Mouse (Mus musculus): ENCODE measurements around the gene Dio3. TPM values are rescaled to one million over a fixed set of nuclear protein-coding genes. Genes with fewer than 3 reads are reported as not detected.
A peak's percentile ranks its signal among the peaks of the same experiment; 100 is the strongest.

The Dio3 gene
- polyA plus RNA-seq, 1 experiment from 2014 or later, result 0.91 TPM

DNA sequence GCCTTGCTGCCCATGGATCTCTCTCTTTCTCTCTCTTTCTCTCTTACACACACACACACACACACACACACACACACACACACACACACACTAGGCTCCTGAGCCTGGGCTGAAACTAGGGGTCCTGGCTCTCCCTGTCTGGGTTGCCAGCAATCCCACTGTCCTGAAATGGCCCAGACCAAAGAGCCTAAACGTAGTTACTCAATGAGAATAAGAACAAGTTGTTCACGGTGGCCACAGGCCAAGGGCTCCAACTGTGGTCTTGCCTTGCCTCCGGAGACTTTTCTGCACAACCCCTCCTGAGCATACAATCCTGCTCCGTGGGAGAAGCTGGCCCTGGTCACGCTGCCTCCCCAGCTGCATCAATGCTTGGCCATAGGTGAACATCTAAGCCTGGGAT, 39.5 kb upstream of the Dio3 start:
- ATAC-seq (ENCODE audit: low FRiP score, low TSS enrichment), result 0 out of 2 replicates have a peak, but pooled peaks have one; percentile 40
- Histone ChIP-seq H3K36me3 (ENCODE audit: control insufficient read depth, insufficient read depth, low read length) (no peaks in the 10 kb centered on the region), H3K27ac (replicated peaks) (no peak overlapping the region), H3K27me3 (ENCODE audit: control insufficient read depth, insufficient read depth, low read length) (no peaks in the 10 kb centered on the region), H3K4me3 (ENCODE audit: low read depth, low read length) (no peak overlapping the region), H3K9me3 (ENCODE audit: control insufficient read depth, low read length) (no peaks in the 10 kb centered on the region), H3K4me2 (replicated peaks; ENCODE audit: low read depth) (no peak overlapping the region), H3K9ac (ENCODE audit: low read length) (no peak overlapping the region), H3K4me1 (replicated peaks; ENCODE audit: control insufficient read depth, insufficient read depth) (no peaks in the 10 kb centered on the region)
- TF ChIP-seq EP300 (optimal IDR thresholded peaks at IDR 0.05), result no peak
- no peak for TF ChIP-seq CTCF (IDR thresholded peaks at IDR 0.05; ENCODE audit: low read depth)
- WGBS, result 80% methylated on average over 5 of the region's 5 CpGs
- no peak for DNase-seq (ENCODE audit: low spot score)

DNA sequence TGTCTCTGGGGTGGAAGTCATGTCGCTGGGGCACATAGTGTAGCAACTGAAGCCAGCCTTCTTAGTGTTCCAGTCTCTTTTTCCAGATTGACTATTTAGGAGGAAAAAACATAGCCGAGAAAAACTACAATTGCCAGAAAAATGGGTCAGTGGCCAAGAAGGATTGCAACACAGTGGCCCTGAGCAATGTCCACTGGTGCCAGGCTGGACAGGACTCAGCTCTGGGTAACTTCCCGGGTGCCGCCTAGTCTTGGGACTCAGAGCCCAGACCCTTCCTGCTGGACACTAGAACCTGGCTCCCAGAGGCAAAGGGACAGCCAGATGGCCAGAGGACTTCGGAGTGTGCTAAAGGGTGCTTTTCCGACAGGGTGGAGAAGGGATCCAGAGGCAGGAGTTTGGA, 34.3 kb upstream of the Dio3 start:
- no peaks in the 10 kb centered on the region for H3K36me3 ChIP-seq (ENCODE audit: control insufficient read depth, insufficient read depth, low read length)
- DNase-seq (ENCODE audit: low spot score), result no peak
- no peaks in the 10 kb centered on the region for H3K9me3 ChIP-seq (ENCODE audit: control insufficient read depth, low read length)
- TF ChIP-seq CTCF (IDR thresholded peaks at IDR 0.05; ENCODE audit: low read depth), result no peak
- no peak for TF ChIP-seq EP300 (optimal IDR thresholded peaks at IDR 0.05)
- no peak for ATAC-seq (ENCODE audit: low FRiP score, low TSS enrichment)
- H3K27me3 ChIP-seq (ENCODE audit: control insufficient read depth, insufficient read depth, low read length), result no peaks in the 10 kb centered on the region
- no peak overlapping the region for H3K9ac ChIP-seq (ENCODE audit: low read length)
- H3K4me1 ChIP-seq (replicated peaks; ENCODE audit: control insufficient read depth, insufficient read depth), result no peaks in the 10 kb centered on the region
- 90% methylated on average over 6 of the region's 6 CpGs for WGBS
- H3K27ac ChIP-seq (replicated peaks), result no peak overlapping the region
- H3K4me3 ChIP-seq (ENCODE audit: low read depth, low read length), result no peak overlapping the region
- H3K4me2 ChIP-seq (replicated peaks; ENCODE audit: low read depth), result no peak overlapping the region

DNA sequence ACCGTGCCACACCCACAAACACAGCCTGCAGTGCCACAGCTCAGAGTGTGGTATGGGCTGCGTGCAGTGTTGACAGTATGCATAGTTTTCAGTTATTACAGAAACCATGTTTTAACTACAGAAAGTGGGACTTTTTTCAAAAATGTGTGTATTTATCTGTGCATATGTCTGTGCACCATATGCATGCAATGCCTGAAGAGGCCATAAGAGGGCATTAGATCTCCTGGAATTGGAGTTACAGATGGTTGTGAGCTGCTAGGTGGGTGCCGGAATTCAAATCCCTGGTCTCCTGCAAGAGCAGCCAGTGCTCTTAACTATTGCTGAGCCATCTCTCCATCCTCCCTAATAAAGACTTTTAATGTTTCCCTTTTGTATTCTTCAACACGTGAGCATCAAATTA, 33.4 kb upstream of the Dio3 start:
- no peak overlapping the region for H3K27ac ChIP-seq (replicated peaks)
- no peak for DNase-seq (ENCODE audit: low spot score)
- H3K36me3 ChIP-seq (ENCODE audit: control insufficient read depth, insufficient read depth, low read length), result no peaks in the 10 kb centered on the region
- WGBS, result 92% methylated on average over 4 of the region's 4 CpGs
- ATAC-seq (ENCODE audit: low FRiP score, low TSS enrichment), result no peak
- no peaks in the 10 kb centered on the region for H3K27me3 ChIP-seq (ENCODE audit: control insufficient read depth, insufficient read depth, low read length)
- no peak for TF ChIP-seq EP300 (optimal IDR thresholded peaks at IDR 0.05)
- no peak for TF ChIP-seq CTCF (IDR thresholded peaks at IDR 0.05; ENCODE audit: low read depth)
- H3K4me1 ChIP-seq (replicated peaks; ENCODE audit: control insufficient read depth, insufficient read depth), result no peaks in the 10 kb centered on the region
- H3K4me2 ChIP-seq (replicated peaks; ENCODE audit: low read depth), result no peak overlapping the region
- H3K9ac ChIP-seq (ENCODE audit: low read length), result no peak overlapping the region
- no peak overlapping the region for H3K4me3 ChIP-seq (ENCODE audit: low read depth, low read length)
- H3K9me3 ChIP-seq (ENCODE audit: control insufficient read depth, low read length), result no peaks in the 10 kb centered on the region

DNA sequence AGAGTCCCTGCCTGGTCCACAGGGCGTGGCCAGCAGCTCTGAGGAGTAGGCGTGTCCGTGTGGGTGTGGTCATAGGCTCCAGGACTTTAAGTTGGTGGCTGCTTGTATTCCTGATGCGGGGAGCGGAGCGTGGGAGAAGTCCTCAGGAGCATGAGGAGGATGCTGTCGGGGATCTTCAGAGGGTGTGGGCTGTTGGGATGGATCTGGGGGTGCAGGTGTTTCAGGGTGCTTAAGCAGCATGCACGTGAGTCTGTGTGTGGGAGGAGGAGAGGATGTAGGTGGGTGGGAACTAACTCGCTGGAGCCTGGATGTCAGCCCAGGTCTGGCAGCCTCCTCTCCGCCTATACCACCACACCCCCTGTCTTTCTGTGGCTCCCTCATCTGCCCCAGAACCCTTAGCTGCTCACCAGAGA, 26.7 kb upstream of the Dio3 start:
- Histone ChIP-seq H3K4me1 (replicated peaks; ENCODE audit: control insufficient read depth, insufficient read depth) (no peaks in the 10 kb centered on the region), H3K9ac (ENCODE audit: low read length) (no peak overlapping the region), H3K27me3 (ENCODE audit: control insufficient read depth, insufficient read depth, low read length) (no peaks in the 10 kb centered on the region), H3K9me3 (ENCODE audit: control insufficient read depth, low read length) (no peaks in the 10 kb centered on the region), H3K4me3 (ENCODE audit: low read depth, low read length) (no peak overlapping the region), H3K36me3 (ENCODE audit: control insufficient read depth, insufficient read depth, low read length) (no peaks in the 10 kb centered on the region), H3K27ac (replicated peaks) (no peak overlapping the region), H3K4me2 (replicated peaks; ENCODE audit: low read depth) (no peak overlapping the region)
- 19% methylated on average over 10 of the region's 10 CpGs for WGBS
- TF ChIP-seq EP300 (optimal IDR thresholded peaks at IDR 0.05) (no peak), CTCF (IDR thresholded peaks at IDR 0.05; ENCODE audit: low read depth) (no peak)
- ATAC-seq (ENCODE audit: low FRiP score, low TSS enrichment) (0 out of 2 replicates have a peak, but pooled peaks have one; percentile 20), DNase-seq (ENCODE audit: low spot score) (peak; percentile 29)

DNA sequence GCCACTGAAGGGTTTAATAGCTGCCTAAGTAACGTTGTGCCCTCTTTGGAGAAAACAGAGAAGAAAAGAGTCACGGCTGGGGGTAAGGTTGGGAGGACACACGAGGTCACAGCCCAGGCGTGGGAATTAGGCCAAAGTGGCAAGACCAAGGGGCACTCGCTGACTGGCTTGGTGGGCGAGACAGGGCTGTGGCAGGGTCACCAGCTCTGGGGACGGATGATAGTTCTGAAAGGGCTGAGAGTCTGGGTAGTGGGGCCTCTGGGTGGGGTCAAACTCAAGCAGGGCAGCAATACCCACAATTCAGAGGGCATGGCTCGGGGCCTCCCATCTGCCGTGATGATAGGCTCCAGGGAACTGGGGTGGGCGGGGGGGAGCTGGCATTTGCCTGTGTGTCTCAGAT, 23.1 kb upstream of the Dio3 start:
- Histone ChIP-seq H3K4me3 (ENCODE audit: low read depth, low read length) (no peak overlapping the region), H3K27ac (replicated peaks) (no peak overlapping the region), H3K4me2 (replicated peaks; ENCODE audit: low read depth) (no peak overlapping the region), H3K4me1 (replicated peaks; ENCODE audit: control insufficient read depth, insufficient read depth) (no peaks in the 10 kb centered on the region), H3K9ac (ENCODE audit: low read length) (no peak overlapping the region), H3K9me3 (ENCODE audit: control insufficient read depth, low read length) (no peaks in the 10 kb centered on the region), H3K27me3 (ENCODE audit: control insufficient read depth, insufficient read depth, low read length) (no peaks in the 10 kb centered on the region), H3K36me3 (ENCODE audit: control insufficient read depth, insufficient read depth, low read length) (no peaks in the 10 kb centered on the region)
- WGBS, result 70% methylated on average over 10 of the region's 10 CpGs
- no peak for ATAC-seq (ENCODE audit: low FRiP score, low TSS enrichment)
- TF ChIP-seq EP300 (optimal IDR thresholded peaks at IDR 0.05) (no peak), CTCF (IDR thresholded peaks at IDR 0.05; ENCODE audit: low read depth) (no peak)
- no peak for DNase-seq (ENCODE audit: low spot score)

DNA sequence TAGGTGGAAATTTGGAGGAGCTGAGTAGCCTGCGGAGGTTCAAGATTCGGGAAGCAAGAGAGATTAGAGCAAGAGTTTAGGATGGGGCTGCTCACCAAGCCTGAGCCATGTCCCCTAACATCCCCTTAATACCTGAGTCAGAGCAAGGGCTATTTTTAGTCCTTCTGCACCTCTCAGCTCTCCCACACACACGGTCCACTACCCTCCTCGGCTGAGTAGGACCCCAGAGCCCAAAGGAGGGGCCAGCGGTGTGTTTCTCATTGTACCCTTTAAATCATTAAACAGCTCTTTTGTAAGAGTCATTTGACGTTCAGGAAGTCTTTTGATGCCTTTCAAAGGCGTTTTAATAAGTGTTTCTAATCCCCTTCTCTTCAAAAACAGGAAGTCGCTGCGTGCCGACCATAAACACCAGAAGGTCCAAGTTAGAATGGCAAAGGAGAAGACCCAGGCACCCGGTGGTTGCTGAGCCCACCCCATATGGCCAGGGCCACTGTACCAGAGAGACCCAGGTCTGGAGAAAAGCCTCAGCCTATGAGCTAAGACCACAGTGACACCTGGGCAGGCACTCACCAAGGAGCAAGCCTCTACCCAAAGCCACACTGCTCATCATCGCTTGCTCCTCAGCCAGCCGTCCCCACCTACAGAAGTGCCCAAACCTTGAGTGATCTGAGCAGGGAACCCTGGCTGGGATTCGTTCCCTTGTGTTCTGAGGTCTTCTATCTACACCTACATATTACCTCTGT, 22.2 kb upstream of the Dio3 start:
- DNase-seq (ENCODE audit: low spot score), result no peak
- no peak for ATAC-seq (ENCODE audit: low FRiP score, low TSS enrichment)
- TF ChIP-seq EP300 (optimal IDR thresholded peaks at IDR 0.05) (no peak), CTCF (IDR thresholded peaks at IDR 0.05; ENCODE audit: low read depth) (no peak)
- no peaks in the 10 kb centered on the region for H3K4me1 ChIP-seq (replicated peaks; ENCODE audit: control insufficient read depth, insufficient read depth)
- no peak overlapping the region for H3K27ac ChIP-seq (replicated peaks)
- no peak overlapping the region for H3K4me2 ChIP-seq (replicated peaks; ENCODE audit: low read depth)
- H3K36me3 ChIP-seq (ENCODE audit: control insufficient read depth, insufficient read depth, low read length), result no peaks in the 10 kb centered on the region
- H3K4me3 ChIP-seq (ENCODE audit: low read depth, low read length), result no peak overlapping the region
- no peaks in the 10 kb centered on the region for H3K27me3 ChIP-seq (ENCODE audit: control insufficient read depth, insufficient read depth, low read length)
- 43% methylated on average over 14 of the region's 14 CpGs for WGBS
- no peaks in the 10 kb centered on the region for H3K9me3 ChIP-seq (ENCODE audit: control insufficient read depth, low read length)
- no peak overlapping the region for H3K9ac ChIP-seq (ENCODE audit: low read length)
